Mouse (Mus musculus) cerebellum, postnatal 14 days (tissue): ENCODE measurements around the gene Slc23a2.

ENCODE experiments used
- DNase-seq, 2 experiments: peaks; one replicate each; pipeline ENCODE4 v3.0.0; 2021; ENCODE audit warnings: mixed read lengths in 2 of 2

Gene Slc23a2

GRCm38 (mm10) chr2:132095821-132096220, 49.1 kb downstream of the Slc23a2 start:
- no peak for DNase-seq

GRCm38 (mm10) chr2:132094441-132095230, 50.3 kb downstream of the Slc23a2 start:
- no peak for DNase-seq

- no peak for DNase-seq
Measured at GRCm38 (mm10) chr2:132093739-132094138, 51.2 kb downstream of the Slc23a2 start.

GRCm38 (mm10) chr2:132093298-132093697, 51.6 kb downstream of the Slc23a2 start:
- no peak for DNase-seq

- no peak for DNase-seq
Measured at GRCm38 (mm10) chr2:132092722-132093121, 52.2 kb downstream of the Slc23a2 start.

GRCm38 (mm10) chr2:132091749-132092148, 53.2 kb downstream of the Slc23a2 start:
- no peak for DNase-seq

GRCm38 (mm10) chr2:132084813-132085212, 60.1 kb downstream of the Slc23a2 start:
- no peak for DNase-seq

- DNase-seq: no peak
Measured at GRCm38 (mm10) chr2:132084396-132084795, 60.5 kb downstream of the Slc23a2 start.

GRCm38 (mm10) chr2:132079139-132079538, 65.8 kb downstream of the Slc23a2 start:
- DNase-seq: no peak

GRCm38 (mm10) chr2:132073052-132073451, 71.9 kb downstream of the Slc23a2 start:
- no peak for DNase-seq

- no peak for DNase-seq
Measured at GRCm38 (mm10) chr2:132069985-132070735, 74.7 kb downstream of the Slc23a2 start.

- no peak for DNase-seq
Measured at GRCm38 (mm10) chr2:132064185-132064831, 80.6 kb downstream of the Slc23a2 start.

GRCm38 (mm10) chr2:132063776-132064175, 81.1 kb downstream of the Slc23a2 start:
- DNase-seq: no peak

GRCm38 (mm10) chr2:132061884-132062283, 83.0 kb downstream of the Slc23a2 start:
- no peak for DNase-seq

- no peak for DNase-seq
Measured at GRCm38 (mm10) chr2:132059919-132060318, 85.0 kb downstream of the Slc23a2 start.

GRCm38 (mm10) chr2:132055349-132055753, 89.6 kb downstream of the Slc23a2 start:
- no peak for DNase-seq

GRCm38 (mm10) chr2:132053824-132054223, 91.1 kb downstream of the Slc23a2 start:
- no peak for DNase-seq

- DNase-seq: no peak
Measured at GRCm38 (mm10) chr2:132051798-132052197, 93.1 kb downstream of the Slc23a2 start.

- no peak for DNase-seq
Measured at GRCm38 (mm10) chr2:132049921-132050320, 95.0 kb downstream of the Slc23a2 start.

- DNase-seq: no peak
Measured at GRCm38 (mm10) chr2:132049491-132049890, 95.4 kb downstream of the Slc23a2 start.

- no peak for DNase-seq
Measured at GRCm38 (mm10) chr2:132048143-132048772, 96.7 kb downstream of the Slc23a2 start.

- DNase-seq: no peak
Measured at GRCm38 (mm10) chr2:132047364-132047763, 97.5 kb downstream of the Slc23a2 start.

GRCm38 (mm10) chr2:132046659-132047058, 98.2 kb downstream of the Slc23a2 start:
- DNase-seq: no peak
